Mouse (Mus musculus) small intestine, adult 2 months (tissue): Measurements from ENCODE around the gene Rgs18. TPM values are rescaled to one million over a fixed set of nuclear protein-coding genes. Genes with fewer than 3 reads are reported as not detected.

Experiments
- H3K27ac ChIP-seq: fragments of 200-500 bp; 2 replicates; pipeline ENCODE4 v1.5.1; 2012; ENCODE audit warnings: low read depth, low read length, control low read depth, inconsistent platforms; ENCODE audit not compliant: insufficient read depth
- H3K27me3 ChIP-seq: fragments of 200-500 bp; 2 replicates; pipeline ENCODE4 v1.6.1; 2012; ENCODE audit warnings: mild to moderate bottlenecking, moderate library complexity, low read length, inconsistent platforms; ENCODE audit not compliant: control insufficient read depth, insufficient read depth
- H3K36me3 ChIP-seq: fragments of 200-500 bp; 2 replicates; pipeline ENCODE4 v1.6.1; 2012; ENCODE audit warnings: mild to moderate bottlenecking, low read length, control low read depth, inconsistent platforms; ENCODE audit not compliant: control insufficient read depth, insufficient read depth
- H3K4me1 ChIP-seq: fragments of 200-500 bp; 2 replicates; pipeline ENCODE4 v1.6.1; 2012; ENCODE audit warnings: low read length, inconsistent platforms, mixed read lengths; ENCODE audit not compliant: control insufficient read depth, insufficient read depth, insufficient read length
- H3K4me3 ChIP-seq: fragments of 200-500 bp; 2 replicates; pipeline ENCODE4 v1.5.1; 2012; ENCODE audit warnings: low read depth, mild to moderate bottlenecking, control low read depth, inconsistent platforms, low read length, moderate library complexity
- CTCF ChIP-seq: fragments of 200-500 bp; IDR thresholded peaks from 2 replicates; pipeline ENCODE4 v1.5.1; 2012; ENCODE audit warnings: low read depth, mild to moderate bottlenecking, control low read depth, inconsistent platforms, low read length, moderate library complexity, mixed read lengths; ENCODE audit not compliant: insufficient replicate concordance, insufficient read length; ENCODE audit errors: extremely low read depth
- POLR2A ChIP-seq: fragments of 200-500 bp; IDR thresholded peaks from 2 replicates; pipeline ENCODE4 v1.6.1; 2012; ENCODE audit warnings: low read depth, mild to moderate bottlenecking, control low read depth, inconsistent platforms, low read length, moderate library complexity
- WGBS: fragments of 180-500 bp; shearing (Covaris S2); methylation state at CpG from one replicate; pipeline ENCODE4 v1.1.7; 2018; 5-methylcytosine and 5-hydroxymethylcytosine counted together
- polyA plus RNA-seq: library from polyadenylated mRNA; depleted of rRNA; stranded (reverse); fragments of >200 nt; gene quantifications from 2 replicates; pipeline ENCODE4 v1.2.3, GENCODE M21; 2012; rRNA removed

The Rgs18 gene
- polyA plus RNA-seq, 1 experiment, result not detected

DNA sequence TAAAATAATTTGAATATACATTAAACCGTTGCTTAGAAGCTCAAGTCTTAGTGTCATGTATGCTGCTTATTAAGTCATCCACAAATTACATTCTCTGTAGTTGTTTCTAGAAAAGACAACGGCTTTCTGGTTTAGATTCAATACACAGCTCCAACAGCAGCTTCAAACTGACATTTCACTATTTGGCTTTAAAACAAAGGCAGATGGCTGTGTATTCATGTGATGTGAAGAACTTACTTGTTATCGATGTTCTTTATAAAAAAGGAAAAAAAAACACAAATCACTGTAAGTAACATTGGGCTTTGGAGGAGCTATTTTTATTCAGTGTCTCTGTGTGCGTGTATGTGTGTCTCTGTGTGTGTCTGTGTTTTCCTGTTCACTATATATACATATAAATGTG, 54.5 kb downstream of the Rgs18 start:
- H3K4me1 ChIP-seq, result no peaks in the 10 kb centered on the region
- H3K4me3 ChIP-seq, result no peak overlapping the region
- no peak for TF ChIP-seq CTCF
- no peak for TF ChIP-seq POLR2A
- H3K27ac ChIP-seq, result no peak overlapping the region
- 78% methylated on average over 4 of the region's 4 CpGs for WGBS
- H3K36me3 ChIP-seq, result no peaks in the 10 kb centered on the region
- no peaks in the 10 kb centered on the region for H3K27me3 ChIP-seq

DNA sequence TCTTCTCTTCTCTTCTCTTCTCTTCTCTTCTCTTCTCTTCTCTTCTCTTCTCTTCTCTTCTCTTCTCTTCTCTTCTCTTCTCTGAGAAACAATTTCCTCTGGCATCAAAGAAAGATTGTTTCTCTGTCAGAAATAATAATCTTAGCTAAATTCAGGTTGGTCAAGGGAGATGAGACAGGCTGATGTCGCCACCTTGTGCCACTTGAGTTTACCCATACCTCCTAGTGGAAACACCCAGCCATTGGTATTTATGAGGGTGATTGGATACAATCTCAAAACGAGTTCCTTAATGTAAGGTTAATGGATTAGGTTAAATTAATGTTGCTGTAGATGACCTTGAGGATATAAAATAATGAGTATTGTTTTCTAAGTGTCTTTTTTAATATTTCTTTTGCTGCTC, 70.9 kb downstream of the Rgs18 start:
- H3K4me3 ChIP-seq, result no peak overlapping the region
- H3K4me1 ChIP-seq, result no peaks in the 10 kb centered on the region
- H3K27me3 ChIP-seq, result no peaks in the 10 kb centered on the region
- WGBS, result 38% methylated on average over 2 of the region's 2 CpGs
- H3K36me3 ChIP-seq, result no peaks in the 10 kb centered on the region
- no peak overlapping the region for H3K27ac ChIP-seq
- no peak for TF ChIP-seq POLR2A
- TF ChIP-seq CTCF, result no peak

Other genes starting within 250 kb of the Rgs18 start
- gene Rgs21, start 207.8 kb downstream of the Rgs18 start, polyA plus RNA-seq, result not detected in 2 replicates